Mouse (Mus musculus) lung, postnatal 25 days (tissue): ENCODE measurements at regions not wholly inside any gene's neighbourhood (a gene's known extent, or its start where the extent isn't known, plus 50 kb on each side); places are given as distances from the start of the nearest gene placed in this dataset.

ENCODE experiments used
- DNase-seq: peaks from one replicate; pipeline ENCODE4 v3.0.0; 2022; ENCODE audit warnings: low spot score

DNA sequence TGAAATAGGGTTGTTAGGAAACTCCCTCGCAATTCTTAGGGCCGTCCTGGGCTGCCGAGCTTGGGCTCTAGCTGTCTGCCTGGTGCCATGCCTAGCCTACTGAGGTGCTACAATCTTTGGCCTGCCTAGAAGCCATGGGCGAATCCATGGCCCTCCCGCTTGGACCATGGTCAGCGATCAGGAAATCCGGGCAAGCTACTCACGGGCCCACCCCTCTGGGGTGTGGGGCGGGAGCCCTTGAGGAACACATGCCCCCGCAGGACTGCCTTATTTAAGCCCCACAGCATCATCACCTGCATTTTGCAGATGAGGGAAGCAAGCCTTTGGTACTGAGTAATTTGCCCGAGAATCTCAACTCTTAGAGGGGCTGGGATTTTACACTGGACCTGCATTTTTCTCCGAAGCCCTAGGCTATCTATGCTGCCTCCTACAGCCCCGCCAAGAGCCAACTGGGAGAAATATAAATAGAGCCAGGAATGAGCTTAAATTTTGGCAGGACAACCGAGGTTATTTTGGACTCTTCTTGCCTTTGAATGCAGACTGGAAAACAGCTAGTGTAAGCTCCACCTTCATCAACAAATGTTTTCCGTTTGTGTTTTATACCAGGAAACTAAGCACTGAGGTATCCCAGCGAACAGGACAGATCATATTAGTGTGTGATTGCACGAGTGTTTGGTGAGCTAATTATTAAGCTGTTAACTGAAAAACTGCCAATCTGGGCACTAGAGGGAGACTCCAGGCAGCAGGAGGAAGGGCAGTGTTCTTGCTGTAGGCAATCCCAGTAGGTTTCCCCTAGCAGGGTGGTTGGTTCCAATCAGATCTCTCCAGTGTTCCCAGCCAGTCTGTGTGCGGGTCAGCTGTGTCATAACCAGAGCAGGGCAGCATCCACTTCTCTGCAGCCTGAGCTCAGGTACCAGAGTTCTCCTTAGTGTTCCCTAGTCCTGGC lies 183.6 kb upstream of the Foxn2 start:
- peak; percentile 85 for DNase-seq

DNA sequence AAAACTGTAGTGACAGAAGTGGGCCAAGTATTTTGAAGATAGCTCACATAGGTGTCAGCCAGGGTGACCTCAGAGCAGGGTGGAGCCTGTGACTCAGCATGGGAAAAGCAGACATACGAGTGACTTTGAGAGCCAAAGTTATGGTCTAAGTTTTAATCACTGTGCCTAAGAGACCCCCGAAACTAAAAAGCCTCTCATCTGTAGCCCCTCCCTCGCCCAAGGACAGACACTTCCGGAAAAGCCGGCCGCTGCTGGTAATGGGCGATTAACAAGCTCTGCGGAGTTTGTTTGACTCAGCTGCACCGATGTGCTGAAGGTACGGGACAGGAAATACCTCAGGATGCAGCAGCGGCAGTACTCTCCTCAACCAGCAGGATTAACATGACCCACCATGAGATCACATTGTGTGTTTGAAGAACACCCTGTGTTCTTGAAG lies 182.1 kb upstream of the Foxn2 start:
- peak; percentile 10 for DNase-seq

DNA sequence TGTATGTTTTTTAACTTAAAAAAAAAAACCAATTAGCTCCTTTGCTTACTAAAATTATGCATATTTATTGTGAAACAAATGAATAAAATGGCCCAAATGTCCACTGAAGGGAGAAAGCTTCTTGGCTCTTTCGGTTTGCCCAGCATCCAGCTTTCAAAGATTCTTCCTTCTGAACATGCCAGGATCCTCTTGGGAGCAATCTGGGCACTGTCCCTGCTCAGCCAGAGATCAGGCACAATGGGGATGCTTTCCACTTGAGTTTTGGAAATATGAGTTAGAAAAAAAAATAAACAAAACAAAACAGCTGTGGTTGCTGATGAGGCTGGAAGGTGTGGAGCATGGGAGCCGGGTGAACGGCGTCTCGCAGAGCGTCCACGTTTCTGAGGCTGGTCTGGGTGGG lies 180.3 kb upstream of the Foxn2 start:
- no peak for DNase-seq

DNA sequence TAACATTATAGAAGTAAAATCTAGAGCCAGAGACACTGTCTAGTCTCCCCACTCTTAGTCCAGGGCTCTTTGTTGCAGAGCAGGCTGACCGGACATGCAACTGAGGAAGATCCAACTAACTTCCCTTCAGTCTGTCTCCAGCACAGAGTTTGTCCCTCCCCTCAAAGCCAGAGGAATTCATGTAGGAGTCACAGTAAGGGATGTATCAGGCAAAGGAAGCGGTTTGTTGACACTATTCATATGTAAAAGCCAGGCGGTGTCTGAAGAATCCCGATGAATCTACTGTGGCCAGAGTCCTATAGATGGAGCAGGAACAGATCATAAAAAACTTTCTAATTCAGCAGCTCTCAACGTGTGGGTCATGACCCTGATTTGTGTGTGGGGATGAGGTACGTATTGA lies 179.7 kb upstream of the Foxn2 start:
- no peak for DNase-seq

DNA sequence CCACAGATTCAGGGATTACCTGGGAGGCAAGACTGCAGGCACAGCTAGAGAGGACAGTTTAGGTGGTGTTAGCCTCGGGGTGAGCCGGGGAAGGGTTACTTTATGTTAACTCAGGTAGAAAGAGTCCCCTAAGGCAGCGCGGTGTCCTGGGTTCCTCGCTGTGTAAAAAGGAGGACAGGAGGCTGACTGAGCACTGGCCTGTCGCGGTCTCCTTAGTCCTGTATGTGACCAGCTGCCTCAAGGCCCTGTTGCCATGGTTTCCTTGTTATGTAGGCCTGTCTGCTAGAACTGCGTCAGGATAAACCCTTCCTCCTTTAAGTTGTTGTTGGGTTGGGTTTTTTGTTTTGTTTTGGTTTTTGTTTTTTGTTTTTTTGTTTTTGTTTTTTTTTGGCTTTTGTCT lies 179.0 kb upstream of the Foxn2 start:
- no peak for DNase-seq

DNA sequence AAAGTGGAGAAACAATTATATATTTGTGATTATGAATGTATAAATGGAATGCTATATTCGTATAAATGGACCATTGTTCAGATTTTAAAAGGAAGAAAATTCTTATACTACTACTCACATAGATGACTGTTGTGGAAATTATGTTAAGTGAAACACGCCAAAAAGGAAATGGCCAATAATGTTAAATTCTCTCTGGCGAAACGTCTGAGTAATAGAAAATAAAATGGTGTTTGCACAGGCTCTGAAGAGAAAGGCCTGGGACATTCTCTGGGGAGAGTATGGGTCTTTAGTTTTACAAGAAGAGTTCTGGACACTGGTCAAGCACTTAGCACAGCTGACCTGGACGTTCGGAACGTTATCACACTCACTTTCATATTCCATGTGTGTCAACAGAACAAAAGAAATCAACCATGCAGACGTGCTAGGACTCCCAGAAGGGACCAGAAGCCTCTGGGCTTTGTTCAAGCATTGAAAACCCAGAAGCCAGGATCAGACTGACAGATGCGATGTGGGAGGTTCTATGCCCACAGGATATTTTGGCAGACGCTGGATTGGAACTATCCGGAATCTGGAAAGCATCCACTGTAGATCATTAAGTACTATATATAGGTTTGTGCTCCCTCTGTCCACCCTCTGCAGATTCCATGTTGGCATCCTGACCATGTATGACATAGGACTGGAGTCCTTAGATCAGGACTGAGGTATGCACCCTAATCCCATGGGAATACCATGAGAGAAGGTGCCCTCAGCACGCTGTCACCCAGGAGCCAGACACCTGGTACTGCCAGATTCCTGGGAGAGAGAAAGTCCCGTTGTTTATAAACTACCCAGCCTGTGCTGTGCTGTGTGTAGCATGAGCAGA lies 178.0 kb upstream of the Foxn2 start:
- no peak for DNase-seq

DNA sequence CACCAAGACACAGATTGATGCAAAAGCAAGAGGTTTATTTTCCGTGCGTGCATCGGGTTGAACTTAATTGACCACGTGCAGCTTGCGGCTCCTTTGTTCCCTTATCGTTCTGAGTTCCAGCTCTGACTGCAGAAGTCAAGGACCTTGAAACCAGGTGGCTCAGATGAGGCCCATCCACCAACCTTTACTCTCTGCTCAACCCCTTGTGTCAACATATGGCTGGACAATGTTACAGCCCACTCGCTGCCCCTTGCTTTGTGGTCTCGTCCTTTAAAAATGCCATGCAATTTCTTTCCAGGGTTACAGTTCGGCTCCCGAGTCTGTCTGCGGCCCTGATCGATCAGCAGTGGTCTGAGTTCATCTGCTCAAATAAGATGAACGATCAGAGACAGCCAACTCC lies 175.2 kb upstream of the Foxn2 start:
- DNase-seq, result no peak

DNA sequence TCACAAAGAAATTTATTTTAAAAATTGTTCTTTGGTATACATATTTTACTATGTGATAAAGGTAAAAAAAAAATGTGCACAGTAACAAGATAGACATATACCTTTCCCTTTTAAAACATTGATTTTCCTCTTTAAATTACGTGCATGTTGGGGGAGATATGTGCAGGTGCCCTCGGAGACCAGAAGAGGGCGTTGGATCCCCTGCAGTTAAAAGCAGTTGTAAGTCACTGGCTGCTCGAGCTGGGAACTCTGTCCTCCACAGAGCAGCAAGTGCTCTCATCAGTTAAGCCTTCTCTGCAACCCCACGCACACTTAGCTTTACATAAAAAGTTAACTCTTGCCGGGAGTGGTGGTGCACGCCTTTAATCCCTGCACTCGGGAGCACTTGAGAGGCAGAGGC lies 172.3 kb upstream of the Foxn2 start:
- no peak for DNase-seq

DNA sequence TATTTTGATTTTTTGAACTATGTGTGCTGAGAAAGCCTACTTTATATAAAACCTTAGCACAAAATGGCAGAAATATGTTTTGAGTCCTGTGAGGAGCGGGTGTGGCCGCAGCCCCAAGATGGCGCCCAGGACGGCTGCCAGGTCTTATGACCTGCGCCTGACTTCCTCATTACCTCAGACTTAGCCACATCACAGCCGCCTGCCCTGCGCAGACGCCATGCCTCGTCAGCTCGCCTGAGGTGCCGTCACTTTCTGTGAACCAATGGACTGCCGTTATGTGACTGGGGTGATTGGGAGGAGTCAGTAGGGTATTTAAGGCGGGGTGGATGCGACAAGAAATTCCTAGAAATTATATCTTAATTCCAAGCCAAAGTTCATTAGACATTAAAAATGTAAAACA lies 171.7 kb upstream of the Foxn2 start:
- no peak for DNase-seq

DNA sequence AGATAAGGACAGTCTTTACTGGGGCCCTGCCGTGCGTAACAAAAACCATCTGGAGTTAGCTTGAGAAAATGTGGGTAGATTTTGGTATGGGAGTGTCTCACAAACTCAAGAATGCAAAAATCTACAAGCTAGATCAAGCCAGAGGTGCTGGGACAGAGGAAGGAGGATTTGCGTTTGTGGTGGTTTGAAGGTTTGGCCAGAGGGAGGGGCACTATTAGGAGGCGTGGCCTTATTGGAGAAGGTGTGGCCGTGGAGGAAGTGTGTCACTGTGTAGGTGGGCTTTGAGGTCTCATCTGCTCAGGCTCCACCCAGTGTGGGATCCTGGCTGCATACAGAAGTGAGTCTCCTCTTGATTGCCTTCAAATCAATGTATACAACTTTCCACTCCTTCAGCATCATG lies 169.6 kb upstream of the Foxn2 start:
- no peak for DNase-seq

DNA sequence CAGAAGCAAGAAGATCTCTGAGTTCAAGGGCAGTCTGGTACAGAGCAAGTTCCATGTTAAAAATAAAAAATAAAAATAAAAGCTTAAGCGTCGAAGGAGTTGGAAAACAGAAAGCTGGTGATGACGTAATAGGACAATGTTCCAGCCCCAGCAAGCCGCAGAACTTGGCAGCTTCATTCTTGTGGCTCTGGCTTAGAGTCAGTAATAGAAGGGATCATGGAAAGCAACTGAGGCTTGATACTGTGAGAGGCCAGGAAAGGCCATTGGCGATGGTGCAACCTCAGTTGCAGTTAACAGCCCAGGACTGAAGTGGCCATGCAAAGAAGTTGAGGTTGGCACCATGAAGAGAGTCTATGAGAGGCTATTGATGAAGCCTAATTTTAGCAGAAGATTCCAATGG lies 168.3 kb upstream of the Foxn2 start:
- DNase-seq, result no peak

DNA sequence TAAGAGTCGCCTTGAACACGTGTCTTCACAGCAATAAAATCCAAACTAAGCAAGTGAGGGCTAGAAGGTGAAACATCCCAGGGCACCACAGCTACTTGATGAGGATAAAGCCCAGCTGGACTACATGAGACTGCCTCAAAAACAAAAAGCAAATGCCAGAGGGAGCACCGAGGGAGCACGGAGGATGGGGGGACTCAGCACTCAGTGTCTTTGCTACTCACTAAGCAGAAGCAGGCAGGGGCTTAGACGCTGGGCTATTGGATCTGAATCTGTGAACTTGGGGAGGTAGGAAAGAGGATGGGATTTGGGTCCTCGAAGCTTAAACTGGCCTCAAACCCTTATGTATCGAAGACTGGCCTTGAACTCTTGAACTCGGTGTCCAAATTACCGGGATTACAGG lies 167.0 kb upstream of the Foxn2 start:
- DNase-seq, result peak; percentile 21

DNA sequence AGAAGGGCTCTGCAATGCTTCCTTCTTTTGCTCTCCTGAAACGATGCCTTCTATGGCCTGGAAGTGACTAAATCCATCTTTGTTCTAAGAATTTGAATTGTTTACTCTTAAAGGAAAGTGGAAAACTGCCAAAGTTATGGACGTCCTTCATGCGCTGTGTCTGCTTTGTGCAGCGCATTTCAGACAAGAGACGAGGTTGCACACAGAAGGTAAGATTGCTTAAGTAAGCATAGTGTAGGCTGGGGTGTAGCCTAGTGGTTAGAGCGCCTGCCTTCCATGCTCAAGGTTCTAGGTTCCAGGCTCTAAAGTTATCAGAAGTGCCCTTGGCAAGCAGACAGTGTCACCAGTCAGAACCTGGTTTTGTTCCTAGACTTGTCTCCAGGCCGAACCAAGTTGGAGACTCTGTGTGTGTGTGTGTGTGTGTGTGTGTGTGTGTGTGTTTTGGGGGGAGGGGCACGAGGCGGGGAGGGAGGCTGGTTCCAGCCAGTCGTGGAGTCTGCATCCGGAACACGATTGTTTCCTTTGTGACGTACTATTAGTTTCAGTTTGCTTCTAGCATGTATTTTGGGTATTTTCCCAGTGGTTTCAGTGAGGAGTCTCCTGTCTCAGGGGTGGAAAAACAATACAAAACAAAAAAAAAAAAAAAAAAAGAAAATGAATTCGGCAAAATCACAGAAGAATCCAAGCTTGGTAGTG lies 166.4 kb upstream of the Foxn2 start:
- DNase-seq, result peak; percentile 45

DNA sequence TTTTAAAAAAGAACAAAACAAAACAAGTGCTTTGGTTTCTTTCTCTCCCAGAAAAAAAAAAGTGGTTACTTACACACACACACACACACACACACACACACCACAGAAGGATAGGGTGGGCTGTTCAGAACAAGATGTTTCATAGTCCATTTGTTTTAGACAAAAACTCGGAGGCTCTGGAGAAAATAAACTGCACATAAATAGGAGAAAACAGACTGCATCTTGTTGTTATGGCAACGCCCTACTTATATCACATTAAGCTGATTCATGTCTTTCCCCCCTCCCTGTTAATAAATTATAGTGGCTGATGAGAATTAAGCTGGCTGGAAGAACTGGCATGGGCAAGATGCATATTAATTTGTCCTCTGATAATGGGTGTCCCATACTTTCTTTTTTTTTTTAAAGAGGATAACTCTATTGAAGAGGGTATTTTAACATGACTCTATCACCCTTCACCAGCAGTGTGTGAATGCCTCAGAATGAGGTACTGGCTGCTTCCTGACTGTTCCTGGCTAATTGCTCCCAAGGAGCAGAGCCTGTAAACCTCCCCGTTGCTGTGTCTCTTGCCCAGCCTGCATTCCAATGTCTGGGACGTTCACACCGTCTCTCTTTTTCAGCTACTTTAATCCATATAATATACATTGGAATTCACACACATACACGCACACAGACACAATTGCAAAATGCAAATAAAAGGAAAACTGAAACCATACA lies 165.6 kb upstream of the Foxn2 start:
- no peak for DNase-seq

DNA sequence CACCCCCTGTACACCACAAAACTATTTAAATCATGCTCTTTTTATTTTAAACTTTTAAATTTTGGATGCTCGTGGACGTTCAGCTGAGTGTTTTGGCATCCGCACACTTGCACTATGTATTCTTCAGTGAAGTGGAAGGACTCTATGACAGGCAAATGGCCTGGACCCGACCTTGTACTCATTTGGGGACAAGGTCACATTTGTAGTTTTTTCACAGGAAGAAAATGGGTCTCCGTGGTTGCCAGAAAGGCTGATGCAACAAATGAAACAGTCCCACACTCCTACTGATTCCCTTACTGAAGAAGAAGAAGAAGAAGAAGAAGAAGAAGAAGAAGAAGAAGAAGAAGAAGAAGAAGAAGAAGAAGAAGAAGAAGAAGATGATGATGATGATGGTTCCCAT lies 160.9 kb upstream of the Foxn2 start:
- no peak for DNase-seq

DNA sequence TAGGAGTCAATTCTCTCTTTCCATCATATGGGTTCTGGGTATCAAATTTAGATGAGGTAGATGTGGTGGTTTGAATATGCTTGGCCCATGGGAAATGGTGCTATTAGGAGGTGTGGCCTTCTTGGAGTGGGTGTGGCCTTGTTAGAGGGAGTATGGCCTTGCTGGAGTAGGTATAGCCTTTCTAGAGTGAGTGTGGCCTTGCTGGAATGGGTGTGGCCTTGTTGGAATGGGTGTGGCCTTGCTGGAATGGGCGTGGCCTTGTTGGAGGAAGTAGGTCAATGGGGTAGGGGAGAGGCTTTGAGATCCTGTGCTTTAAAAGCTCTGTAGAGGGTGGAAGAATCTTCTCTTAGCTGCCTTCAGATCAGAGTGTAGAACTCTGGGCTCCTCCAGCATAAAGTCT lies 157.8 kb upstream of the Foxn2 start:
- DNase-seq, result no peak

DNA sequence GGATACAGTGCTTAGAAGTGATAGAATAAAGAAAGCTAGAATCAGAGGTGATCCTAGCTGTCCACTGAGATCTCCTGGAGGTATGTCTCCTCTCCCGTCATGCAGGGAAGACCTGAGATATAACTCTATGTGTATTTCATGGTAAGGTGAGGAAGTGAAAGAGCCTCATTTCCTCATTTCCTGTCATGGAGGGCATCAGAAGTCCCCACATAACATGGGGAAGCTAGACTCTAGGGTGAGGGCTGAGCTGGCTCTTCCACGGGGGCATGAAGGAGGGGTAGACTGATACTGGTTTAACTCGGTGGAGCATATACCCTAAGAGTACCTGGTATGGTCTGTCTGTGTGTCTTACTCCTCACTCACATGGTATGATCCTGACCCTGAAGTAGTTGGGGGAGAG lies 156.0 kb upstream of the Foxn2 start:
- DNase-seq, result no peak

DNA sequence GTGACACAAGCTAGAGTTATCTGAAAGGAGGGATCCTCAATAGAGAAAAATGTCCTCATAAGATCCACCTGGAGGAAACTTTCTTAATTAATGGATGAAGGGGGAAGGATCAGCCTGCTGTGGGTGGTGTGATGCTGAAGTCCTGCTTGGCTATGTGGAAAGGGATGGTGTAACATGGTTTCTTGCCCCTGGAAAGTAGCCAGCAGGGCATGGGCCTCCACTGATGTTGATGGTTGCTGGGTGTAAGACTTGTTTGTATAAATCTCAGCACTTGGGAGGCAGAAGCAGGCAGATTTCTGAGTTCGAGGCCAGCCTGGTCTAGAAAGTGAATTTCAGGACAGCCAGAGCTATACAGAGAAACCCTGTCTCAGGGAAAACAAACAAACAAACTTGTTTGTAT lies 152.7 kb upstream of the Foxn2 start:
- no peak for DNase-seq

DNA sequence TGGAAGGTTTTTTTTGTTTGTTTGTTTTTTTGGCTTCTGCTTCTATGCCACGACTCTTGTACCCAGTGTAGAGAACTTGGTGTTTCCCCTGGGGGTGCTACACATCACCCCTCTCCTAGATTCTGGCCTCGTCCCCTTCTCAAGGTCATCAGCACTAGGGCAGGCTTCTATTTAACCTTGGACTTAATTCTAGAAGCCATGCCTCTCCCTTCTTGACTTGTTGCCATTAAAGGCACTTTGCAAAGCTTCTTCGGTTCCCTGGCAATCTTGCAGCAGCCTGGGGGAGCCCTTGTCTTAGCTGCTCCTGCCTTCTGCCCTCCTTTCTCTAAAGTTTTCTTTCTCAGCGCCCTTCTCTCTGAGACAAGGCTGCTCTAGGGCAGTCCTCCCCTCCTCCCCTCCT lies 143.0 kb upstream of the Foxn2 start:
- peak; percentile 45 for DNase-seq

DNA sequence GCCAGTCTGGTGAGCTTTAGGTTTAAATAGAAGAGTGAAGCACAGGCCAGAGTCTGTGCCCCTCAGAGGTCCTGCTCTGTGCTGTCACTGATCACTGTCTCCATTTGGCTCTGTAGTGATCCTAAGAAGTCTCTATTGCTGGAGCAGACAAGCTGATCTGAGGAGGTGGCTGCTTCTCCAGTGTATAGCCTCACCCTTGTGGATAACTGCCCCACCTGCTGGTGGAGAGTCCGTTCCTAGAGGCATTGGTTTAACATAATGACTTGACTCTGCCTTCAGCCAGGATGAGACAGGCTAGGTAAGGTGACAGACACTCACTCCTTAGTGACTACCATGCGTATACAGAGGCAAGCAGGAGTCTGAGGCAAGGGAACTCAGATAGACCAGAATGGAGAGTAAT lies 136.5 kb upstream of the Foxn2 start:
- peak; percentile 52 for DNase-seq

DNA sequence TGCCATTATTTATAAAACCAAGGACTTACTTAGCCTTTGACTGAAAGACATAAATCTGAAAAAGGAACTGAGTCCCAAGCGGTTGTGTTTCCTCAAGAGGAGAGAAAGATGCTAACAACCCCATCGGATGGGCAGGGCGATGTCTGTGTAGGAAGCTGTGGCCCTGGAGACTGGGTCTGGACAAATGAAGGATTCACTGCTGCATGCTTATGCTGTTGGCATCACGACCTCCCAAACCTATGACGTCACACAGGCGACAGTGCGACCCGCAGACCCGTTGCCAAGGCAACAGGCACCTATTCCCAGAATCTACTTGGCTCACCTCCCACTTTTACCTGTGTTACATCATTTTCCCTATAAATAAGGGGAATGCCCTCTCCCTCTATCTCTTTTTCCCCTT lies 135.3 kb upstream of the Foxn2 start:
- no peak for DNase-seq

DNA sequence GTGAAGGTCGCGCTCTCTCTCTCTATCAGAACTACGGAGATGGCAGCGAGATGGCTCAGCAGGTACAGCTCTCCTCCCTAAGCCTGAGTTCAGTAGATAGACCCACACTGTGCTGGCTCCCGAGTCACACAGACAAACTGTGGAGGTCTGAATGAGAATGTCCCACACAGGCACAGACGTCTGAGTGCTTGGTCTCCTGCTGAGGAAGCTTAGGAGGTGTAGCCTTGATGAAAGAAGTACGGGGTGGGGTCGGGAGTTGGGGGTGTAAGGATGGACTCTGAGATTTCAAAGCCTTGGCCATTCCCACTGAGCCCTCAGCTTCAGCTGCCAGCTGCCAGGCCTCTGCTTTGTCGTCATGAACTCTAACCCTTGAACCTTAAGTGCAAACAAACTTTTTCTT lies 134.2 kb upstream of the Foxn2 start:
- DNase-seq, result no peak
